Mouse (Mus musculus): Measurements from ENCODE around the gene Fuom. TPM values are rescaled to one million over a fixed set of nuclear protein-coding genes. Genes with fewer than 3 reads are reported as not detected.

The Fuom gene
- polyA plus RNA-seq, 1 experiment from 2014 or later = 11.5 TPM

DNA sequence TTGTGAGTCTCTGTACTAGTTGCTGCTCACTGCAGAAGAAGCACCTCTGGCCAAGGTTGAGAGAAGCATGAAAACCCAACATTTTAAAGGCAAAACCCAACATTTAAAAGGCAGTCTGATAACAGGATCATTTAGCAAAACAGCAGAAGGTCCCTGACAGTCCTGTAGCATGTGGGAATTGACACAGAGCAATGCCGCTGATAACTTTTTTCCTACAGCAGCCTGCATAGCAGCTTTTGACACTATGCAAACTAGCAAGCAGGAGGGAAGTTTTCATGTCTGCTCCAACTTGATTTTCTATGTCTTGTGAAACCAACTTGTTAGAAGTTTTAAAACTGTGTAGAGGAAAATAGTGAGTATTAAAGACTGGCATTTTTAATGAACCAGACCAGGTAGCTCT lies 22.1 kb upstream of the Fuom start:
- no peak overlapping the region for H3K27ac ChIP-seq
- no peak overlapping the region for H3K4me3 ChIP-seq
- H3K27me3 ChIP-seq (ENCODE audit: poor library complexity, severe bottlenecking) = peaks cover 9% of the 10 kb centered on the region; the same call in 1 of the 2 replicates
- 98% methylated on average over 1 of the region's 1 CpGs for WGBS
- H3K4me1 ChIP-seq = peaks cover 20% of the 10 kb centered on the region
- no peaks in the 10 kb centered on the region for H3K9me3 ChIP-seq
- DNase-seq (ENCODE audit: extremely low spot score, low spot score) = no peak
- H3K36me3 ChIP-seq (replicated peaks) = 0 out of 2 replicates have a peak, but pooled peaks cover 2% of the 10 kb centered on the region

DNA sequence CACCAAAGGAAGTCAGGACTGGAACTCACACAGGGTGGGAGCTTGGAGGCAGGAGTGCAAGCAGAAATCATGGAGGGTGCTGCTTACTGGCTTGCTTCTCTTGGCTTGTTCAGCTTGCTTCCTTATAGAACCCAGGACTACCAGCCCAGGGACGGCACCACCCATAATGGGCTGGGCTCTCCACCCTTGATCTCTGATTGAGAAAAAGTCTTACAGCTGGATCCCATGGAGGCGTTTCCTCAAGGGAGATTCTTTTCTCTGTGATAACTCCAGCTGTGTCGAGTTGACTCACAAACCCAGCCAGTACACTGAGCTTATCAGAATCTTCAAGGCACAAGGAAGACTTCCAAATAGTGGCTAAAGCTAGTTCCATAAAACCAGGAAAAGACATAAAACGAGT lies 20.5 kb upstream of the Fuom start:
- 46% methylated on average over 4 of the region's 4 CpGs for WGBS

DNA sequence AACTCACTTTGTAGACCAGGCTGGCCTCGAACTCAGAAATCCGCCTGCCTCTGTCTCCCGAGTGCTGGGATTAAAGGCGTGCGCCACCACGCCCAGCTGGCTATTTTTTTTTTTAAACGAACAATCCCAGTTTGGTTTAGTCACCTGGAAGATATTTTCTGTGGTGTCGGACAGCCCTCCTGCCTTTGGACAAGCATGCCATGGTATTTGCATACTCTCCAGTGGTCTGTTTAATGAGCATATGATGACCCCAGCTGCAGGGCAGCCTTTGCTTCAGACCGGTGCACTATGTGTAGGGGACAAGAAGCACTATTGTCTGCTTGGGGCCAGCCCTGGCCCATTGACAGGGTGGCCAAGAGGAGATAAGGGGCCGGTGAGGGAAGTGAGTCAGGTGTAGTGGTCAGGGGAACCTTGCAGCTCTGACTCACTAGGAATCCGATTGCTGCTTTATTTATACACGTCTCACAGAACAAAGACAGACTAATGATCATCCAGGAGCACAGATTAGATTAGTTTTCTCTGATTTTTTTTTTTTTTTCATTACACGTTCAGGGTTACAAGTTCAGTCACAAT lies 19.2 kb upstream of the Fuom start:
- Histone ChIP-seq H3K9me3 (no peaks in the 10 kb centered on the region), H3K27me3 (ENCODE audit: poor library complexity, severe bottlenecking) (peaks cover 9% of the 10 kb centered on the region; the same call in 1 of the 2 replicates), H3K4me3 (no peak overlapping the region), H3K36me3 (replicated peaks) (no peaks in the 10 kb centered on the region), H3K4me1 (peaks cover 22% of the 10 kb centered on the region), H3K27ac (no peak overlapping the region)
- 75% methylated on average over 13 of the region's 13 CpGs for WGBS
- DNase-seq (ENCODE audit: extremely low spot score, low spot score) = no peak

More for the DNA sequence above, 20.5 kb upstream of the Fuom start:
- no peak for DNase-seq (ENCODE audit: extremely low spot score, low spot score)
- no peak overlapping the region for H3K27ac ChIP-seq
- H3K9me3 ChIP-seq = no peaks in the 10 kb centered on the region
- H3K36me3 ChIP-seq (replicated peaks) = no peaks in the 10 kb centered on the region
- H3K27me3 ChIP-seq (ENCODE audit: poor library complexity, severe bottlenecking) = peaks cover 9% of the 10 kb centered on the region; the same call in 1 of the 2 replicates
- no peak overlapping the region for H3K4me3 ChIP-seq
- H3K4me1 ChIP-seq = peaks cover 20% of the 10 kb centered on the region

DNA sequence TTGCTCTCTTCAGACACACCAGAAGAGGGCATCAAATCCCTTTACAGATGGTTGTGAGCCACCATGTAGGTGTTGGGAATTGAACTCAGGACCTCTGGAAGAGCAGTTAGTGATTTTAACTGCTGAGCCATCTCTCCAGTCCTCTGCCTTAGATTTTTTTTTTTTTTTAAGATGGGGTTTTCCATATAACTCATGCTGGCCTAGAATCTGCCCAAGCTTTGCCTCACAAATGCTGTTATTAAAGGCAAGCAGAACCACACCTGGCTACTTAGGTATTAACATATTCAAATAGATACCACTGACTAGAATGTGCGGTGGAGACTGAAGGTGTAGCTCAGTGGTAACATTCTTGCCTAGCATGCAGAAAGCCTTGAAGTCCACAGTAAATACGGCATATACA lies 18.2 kb upstream of the Fuom start:
- Histone ChIP-seq H3K4me1 (peaks cover 21% of the 10 kb centered on the region), H3K27ac (no peak overlapping the region), H3K9me3 (no peaks in the 10 kb centered on the region), H3K36me3 (replicated peaks) (no peaks in the 10 kb centered on the region), H3K4me3 (no peak overlapping the region), H3K27me3 (ENCODE audit: poor library complexity, severe bottlenecking) (peaks cover 9% of the 10 kb centered on the region; the same call in 1 of the 2 replicates)
- WGBS = 91% methylated on average over 2 of the region's 2 CpGs
- no peak for DNase-seq (ENCODE audit: extremely low spot score, low spot score)

DNA sequence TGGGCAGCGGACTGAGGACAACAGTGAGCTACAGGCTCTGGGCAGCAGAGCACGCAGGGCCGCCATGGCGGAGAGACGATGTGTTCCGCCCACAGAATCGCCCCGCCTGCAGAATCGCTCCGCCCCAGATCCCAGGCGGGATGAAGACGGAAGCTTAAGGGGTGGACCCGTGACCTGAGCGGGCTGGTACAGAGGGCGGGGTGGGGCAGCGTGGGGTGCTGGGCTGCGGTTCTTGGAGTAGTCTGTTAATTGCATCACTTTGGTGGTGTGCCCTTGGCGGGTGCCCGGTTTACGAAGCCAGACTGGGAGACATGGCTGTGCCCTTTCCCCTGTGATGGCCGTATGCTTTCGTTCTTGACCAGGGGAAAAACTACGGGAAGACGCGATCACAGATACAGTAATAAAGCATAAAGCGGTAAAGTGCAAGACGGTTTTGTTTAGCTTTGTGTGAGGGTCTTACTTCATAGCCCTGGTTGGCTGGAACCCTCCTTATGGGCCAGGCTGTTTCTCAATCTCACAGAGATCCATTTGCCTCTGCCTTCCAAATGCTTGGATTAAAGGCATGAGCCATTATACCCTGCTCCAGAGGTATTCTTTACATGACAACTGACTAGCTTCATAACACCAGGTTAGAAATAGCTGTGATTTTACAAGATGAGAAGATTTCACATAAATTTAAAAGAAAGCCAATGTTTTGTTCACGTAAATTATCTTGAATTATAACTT lies 14.3 kb upstream of the Fuom start, which contains the start of gene Echs1:
Gene Echs1, minus strand, starts transcription at position 148 of the 726 bp plus-strand sequence.
- H3K36me3 ChIP-seq (replicated peaks) = peaks cover 18% of the 10 kb centered on the region
- WGBS = 4% methylated on average over 28 of the region's 28 CpGs
- peak; percentile 85 for DNase-seq (ENCODE audit: extremely low spot score, low spot score)
- no peaks in the 10 kb centered on the region for H3K9me3 ChIP-seq
- H3K4me1 ChIP-seq = peaks cover 22% of the 10 kb centered on the region
- no peaks in the 10 kb centered on the region for H3K27me3 ChIP-seq (ENCODE audit: poor library complexity, severe bottlenecking)
- peak within 1 kb of the TSS; percentile 93 for H3K27ac ChIP-seq
- peak within 1 kb of the TSS; percentile 78 for H3K4me3 ChIP-seq

DNA sequence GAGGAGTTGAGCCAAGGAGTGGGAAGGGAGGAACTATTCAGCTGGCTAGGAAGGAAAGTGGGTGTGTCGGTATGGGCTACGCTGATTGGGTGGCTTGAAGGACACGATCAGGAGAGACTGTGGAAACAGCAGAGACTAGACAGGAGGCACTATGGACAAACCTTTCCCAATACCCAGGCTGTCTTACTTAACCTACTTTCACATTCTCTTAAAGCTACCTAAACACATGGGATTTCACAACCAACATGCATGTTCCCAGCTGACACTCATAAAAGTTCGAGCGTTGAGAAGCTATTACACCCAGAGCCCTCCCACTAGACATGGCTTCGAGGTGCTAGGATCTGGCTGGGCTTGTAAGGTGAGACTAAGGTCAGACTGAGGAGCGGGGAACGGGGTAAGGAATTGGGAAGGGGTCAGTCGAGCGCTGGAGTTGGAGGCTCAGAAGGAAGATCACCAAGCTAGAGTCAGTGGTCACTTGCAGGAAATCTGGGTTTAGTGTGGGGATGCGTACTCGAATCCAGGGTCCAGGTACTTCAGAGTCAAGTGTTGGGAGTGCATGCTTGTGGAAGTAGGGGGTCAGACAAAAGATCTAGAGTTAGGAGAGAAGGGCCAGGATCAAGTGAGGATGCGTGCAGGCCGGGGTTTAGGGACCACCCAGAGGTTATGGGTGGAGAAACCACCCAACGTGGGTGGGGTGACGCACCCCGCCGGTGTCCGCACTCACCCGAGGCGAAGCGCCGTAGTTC lies 13.5 kb upstream of the Fuom start, which contains the start of gene Paox:
Gene Paox, plus strand, starts transcription at position 217 of the 746 bp plus-strand sequence.
- Histone ChIP-seq H3K36me3 (replicated peaks) (peaks cover 25% of the 10 kb centered on the region), H3K27me3 (ENCODE audit: poor library complexity, severe bottlenecking) (no peaks in the 10 kb centered on the region), H3K9me3 (no peaks in the 10 kb centered on the region), H3K4me1 (peaks cover 22% of the 10 kb centered on the region), H3K4me3 (peak within 1 kb of the TSS; percentile 78), H3K27ac (peak within 1 kb of the TSS; percentile 93)
- peak; percentile 26 for DNase-seq (ENCODE audit: extremely low spot score, low spot score)
- 4% methylated on average over 23 of the region's 23 CpGs for WGBS

DNA sequence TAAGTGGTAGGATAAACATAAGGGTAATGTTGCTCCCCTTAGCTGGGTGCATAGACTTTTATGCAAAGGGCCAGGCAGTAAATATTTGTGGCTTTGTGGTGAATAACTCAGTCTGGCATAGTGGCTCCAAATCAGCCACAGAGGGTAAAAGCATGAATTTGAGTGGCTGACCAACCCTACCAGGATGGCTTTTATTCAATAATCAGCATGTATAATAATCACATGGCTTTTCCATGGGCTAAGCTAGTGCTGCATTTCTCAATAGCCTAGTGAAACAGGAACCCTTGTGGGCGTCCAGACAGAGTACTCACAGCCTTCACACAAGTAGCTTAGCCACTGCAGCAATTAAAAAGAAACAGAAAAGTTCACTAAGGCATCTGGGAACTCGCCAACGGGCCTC lies 9.7 kb upstream of the Fuom start:
- WGBS = 76% methylated on average over 3 of the region's 3 CpGs
- Histone ChIP-seq H3K4me3 (no peak overlapping the region), H3K36me3 (replicated peaks) (peaks cover 62% of the 10 kb centered on the region), H3K4me1 (peaks cover 19% of the 10 kb centered on the region), H3K27ac (no peak overlapping the region), H3K9me3 (no peaks in the 10 kb centered on the region), H3K27me3 (ENCODE audit: poor library complexity, severe bottlenecking) (no peaks in the 10 kb centered on the region)
- DNase-seq (ENCODE audit: extremely low spot score, low spot score) = no peak

DNA sequence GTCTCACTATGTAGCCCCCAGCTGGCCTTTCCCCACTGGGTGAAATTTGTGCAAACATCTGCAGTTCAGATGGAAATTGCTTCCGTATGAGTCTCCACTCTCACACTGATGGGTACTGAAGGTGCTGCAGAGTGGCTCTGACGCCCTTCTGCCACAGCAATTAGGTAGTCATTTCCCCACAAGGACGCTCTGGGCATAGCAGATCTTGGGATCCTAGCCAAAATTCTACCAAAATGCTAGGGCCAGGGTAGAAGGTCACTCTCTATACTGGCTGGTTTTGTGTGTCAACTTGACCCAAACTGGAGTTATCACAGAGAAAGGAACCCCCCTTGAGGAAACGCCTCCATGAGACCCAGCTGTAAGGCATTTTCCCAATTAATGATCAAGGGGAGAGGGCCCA lies 1.8 kb upstream of the Fuom start:
- Histone ChIP-seq H3K4me1 (peaks cover 19% of the 10 kb centered on the region), H3K36me3 (replicated peaks) (peaks cover 39% of the 10 kb centered on the region), H3K27me3 (ENCODE audit: poor library complexity, severe bottlenecking) (peaks cover 25% of the 10 kb centered on the region), H3K9me3 (no peaks in the 10 kb centered on the region), H3K27ac (no peak overlapping the region), H3K4me3 (no peak overlapping the region)
- 82% methylated on average over 4 of the region's 4 CpGs for WGBS
- no peak for DNase-seq (ENCODE audit: extremely low spot score, low spot score)

DNA sequence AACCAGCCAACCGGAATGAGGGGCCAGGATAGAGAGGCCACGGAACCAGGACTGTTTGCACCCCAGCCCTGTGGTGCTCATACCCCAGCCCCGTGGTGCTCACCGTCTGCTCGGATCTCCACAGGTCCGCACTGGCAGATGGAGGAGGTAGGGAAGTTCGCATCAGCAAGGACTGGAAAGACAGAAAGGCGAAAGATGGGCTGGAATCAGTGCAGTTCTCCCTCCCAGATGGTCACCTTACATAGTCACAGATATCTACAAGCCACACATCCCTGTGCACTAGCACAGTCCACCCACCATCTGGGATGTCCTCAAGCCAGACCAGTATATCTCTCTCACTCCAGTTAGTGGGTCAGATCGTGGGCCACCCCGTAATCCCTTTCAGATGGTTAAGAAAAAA lies 743 bp downstream of the Fuom start:
- DNase-seq (ENCODE audit: extremely low spot score, low spot score) = no peak
- Histone ChIP-seq H3K4me1 (peaks cover 19% of the 10 kb centered on the region), H3K9me3 (no peaks in the 10 kb centered on the region), H3K4me3 (peak overlapping the region; percentile 58), H3K36me3 (replicated peaks) (peaks cover 16% of the 10 kb centered on the region), H3K27ac (peak overlapping the region; percentile 70; the same call in 1 of the 2 replicates), H3K27me3 (ENCODE audit: poor library complexity, severe bottlenecking) (peaks cover 25% of the 10 kb centered on the region)
- 79% methylated on average over 10 of the region's 10 CpGs for WGBS

DNA sequence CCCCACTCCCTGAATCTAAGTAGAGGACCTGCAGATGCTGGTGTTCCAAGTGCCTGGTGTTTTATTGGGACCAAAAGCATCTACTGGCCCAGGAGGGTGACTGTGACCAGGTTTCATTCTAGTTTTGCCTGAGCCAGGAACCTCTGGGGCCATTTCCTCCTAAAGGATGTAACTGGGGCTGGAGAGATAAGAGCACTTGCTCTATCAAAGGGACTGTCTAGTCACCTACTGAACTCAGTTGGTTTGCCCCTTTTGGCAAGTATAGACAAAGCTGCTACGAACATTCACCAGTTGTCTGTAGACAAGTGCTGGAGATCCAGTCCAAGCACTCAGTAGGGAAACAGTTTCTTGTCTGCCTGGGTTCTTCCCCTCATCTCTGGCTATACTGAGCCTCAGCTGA lies 3.8 kb downstream of the Fuom start:
- 85% methylated on average over 1 of the region's 1 CpGs for WGBS
- H3K36me3 ChIP-seq (replicated peaks) = no peaks in the 10 kb centered on the region
- peaks cover 19% of the 10 kb centered on the region for H3K4me1 ChIP-seq
- DNase-seq (ENCODE audit: extremely low spot score, low spot score) = no peak
- H3K4me3 ChIP-seq = no peak overlapping the region
- no peaks in the 10 kb centered on the region for H3K9me3 ChIP-seq
- H3K27me3 ChIP-seq (ENCODE audit: poor library complexity, severe bottlenecking) = peaks cover 25% of the 10 kb centered on the region
- no peak overlapping the region for H3K27ac ChIP-seq

DNA sequence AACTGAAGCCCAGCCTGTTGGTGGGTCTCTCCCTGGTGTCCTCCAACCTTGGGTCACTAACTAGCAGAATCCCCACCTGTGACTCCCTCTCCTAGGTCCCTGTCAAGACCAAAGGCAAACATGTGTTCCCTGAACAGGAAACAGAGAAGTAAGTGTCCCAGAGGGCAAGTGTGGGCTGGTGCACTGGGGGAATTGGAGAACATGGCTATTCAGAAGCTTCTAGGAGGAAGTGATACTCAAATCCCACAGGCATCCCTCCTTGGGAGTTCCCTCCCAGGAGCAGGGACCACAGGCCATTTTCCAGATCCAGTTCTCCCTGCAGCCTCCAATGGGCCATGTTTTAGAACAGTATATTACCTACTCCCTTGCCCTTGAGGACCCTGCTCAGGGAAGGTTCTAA lies 6.2 kb downstream of the Fuom start:
- H3K4me3 ChIP-seq = no peak overlapping the region
- no peak overlapping the region for H3K27ac ChIP-seq
- no peaks in the 10 kb centered on the region for H3K36me3 ChIP-seq (replicated peaks)
- no peaks in the 10 kb centered on the region for H3K9me3 ChIP-seq
- peaks cover 10% of the 10 kb centered on the region for H3K27me3 ChIP-seq (ENCODE audit: poor library complexity, severe bottlenecking)
- no peak for DNase-seq (ENCODE audit: extremely low spot score, low spot score)
- peaks cover 2% of the 10 kb centered on the region; the same call in 1 of the 2 replicates for H3K4me1 ChIP-seq

DNA sequence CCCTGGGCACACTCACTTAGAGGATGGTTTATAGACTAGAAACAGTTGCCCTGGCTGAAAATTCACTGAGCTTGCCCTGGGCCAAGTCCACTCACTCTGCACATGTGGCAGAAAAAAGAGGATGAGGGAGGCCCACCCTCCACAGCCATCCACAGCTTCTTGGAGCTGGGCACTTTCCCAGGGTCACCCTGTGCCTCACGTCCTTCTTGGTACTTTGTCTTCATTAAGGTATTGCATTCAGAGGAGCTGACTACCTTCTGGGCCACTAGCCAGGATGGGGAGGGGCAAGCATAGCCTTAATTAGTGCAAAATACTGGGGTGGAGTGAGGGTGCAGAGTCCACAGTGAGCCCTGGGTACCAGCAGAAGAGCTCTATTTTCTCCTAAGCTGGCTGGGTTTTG lies 6.7 kb downstream of the Fuom start:
- Histone ChIP-seq H3K36me3 (replicated peaks) (no peaks in the 10 kb centered on the region), H3K9me3 (no peaks in the 10 kb centered on the region), H3K27me3 (ENCODE audit: poor library complexity, severe bottlenecking) (peaks cover 5% of the 10 kb centered on the region), H3K4me3 (no peak overlapping the region), H3K27ac (no peak overlapping the region), H3K4me1 (no peaks in the 10 kb centered on the region; the same call in 1 of the 2 replicates)
- 61% methylated on average over 1 of the region's 1 CpGs for WGBS
- no peak for DNase-seq (ENCODE audit: extremely low spot score, low spot score)

Measured in forebrain, embryonic 10.5 days (tissue).